Mouse (Mus musculus): ENCODE measurements around the gene Mtcl1. TPM values are rescaled to one million over a fixed set of nuclear protein-coding genes. Genes with fewer than 3 reads are reported as not detected.

The Mtcl1 gene
- polyA plus RNA-seq, 1 experiment = 91.0 TPM

DNA sequence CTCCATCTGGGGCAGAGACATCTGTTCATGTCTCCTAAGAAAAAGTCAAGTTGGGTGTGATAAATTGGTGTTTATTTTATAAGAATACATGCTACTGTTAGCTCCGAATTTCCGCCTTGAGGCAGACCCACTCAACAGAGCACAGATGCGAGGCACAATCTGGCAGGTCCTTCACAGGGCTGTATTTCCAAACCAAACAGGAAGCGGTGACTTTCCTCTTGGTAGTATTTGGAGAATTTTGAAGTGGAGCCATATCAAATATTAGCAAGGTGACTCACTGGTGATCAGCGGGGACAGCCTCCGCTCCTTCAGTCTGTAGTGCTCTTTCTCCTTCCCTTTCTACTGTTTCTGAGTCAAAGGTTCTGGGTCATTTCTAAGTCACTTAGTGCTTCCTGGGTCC, 97.3 kb downstream of the Mtcl1 start:
- H3K9ac ChIP-seq (ENCODE audit: low read depth, poor library complexity, severe bottlenecking) = no peak overlapping the region
- H3K27me3 ChIP-seq (ENCODE audit: control insufficient read depth, insufficient read depth, low read length, poor library complexity, severe bottlenecking) = no peaks in the 10 kb centered on the region
- no peaks in the 10 kb centered on the region for H3K4me1 ChIP-seq (ENCODE audit: control insufficient read depth, insufficient read depth, low read length)
- H3K4me3 ChIP-seq (ENCODE audit: low read depth, low read length) = no peak overlapping the region
- TF ChIP-seq POLR2A (IDR thresholded peaks at IDR 0.05; ENCODE audit: insufficient read depth, low read length) (no peak), EP300 (IDR thresholded peaks at IDR 0.05; ENCODE audit: insufficient read depth, low read depth, low read length) (no peak), CTCF (IDR thresholded peaks at IDR 0.05; ENCODE audit: low read depth, low read length) (no peak)
- H3K9me3 ChIP-seq (replicated peaks; ENCODE audit: control insufficient read depth, insufficient read depth, low read length, poor library complexity, severe bottlenecking) = no peaks in the 10 kb centered on the region
- peaks cover 47% of the 10 kb centered on the region for H3K36me3 ChIP-seq (ENCODE audit: control insufficient read depth, insufficient read depth, low read length, poor library complexity, severe bottlenecking)
- H3K27ac ChIP-seq (ENCODE audit: insufficient read depth, low read length) = no peak overlapping the region

DNA sequence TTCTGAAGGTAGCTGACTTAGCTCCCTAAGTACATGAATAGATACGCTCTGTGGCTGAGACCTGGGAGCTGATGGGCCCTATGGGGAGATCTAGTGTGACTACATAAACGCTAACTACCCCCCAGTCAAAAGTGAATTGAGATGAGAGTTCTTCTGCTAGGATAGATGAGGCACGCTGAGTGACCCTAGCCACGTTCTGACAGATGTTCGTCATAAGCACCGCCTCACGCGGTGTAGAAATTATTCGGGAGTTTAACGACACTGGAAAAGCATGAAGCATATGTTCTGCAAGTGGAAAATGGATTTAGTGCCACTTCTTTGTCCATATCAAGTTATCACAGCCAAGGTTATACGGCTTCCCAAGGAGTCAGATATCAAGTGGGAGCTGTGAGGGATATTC, 98.9 kb downstream of the Mtcl1 start:
- Histone ChIP-seq H3K4me1 (ENCODE audit: control insufficient read depth, insufficient read depth, low read length) (no peaks in the 10 kb centered on the region), H3K4me3 (ENCODE audit: low read depth, low read length) (no peak overlapping the region), H3K9me3 (replicated peaks; ENCODE audit: control insufficient read depth, insufficient read depth, low read length, poor library complexity, severe bottlenecking) (no peaks in the 10 kb centered on the region), H3K36me3 (ENCODE audit: control insufficient read depth, insufficient read depth, low read length, poor library complexity, severe bottlenecking) (peaks cover 44% of the 10 kb centered on the region), H3K27me3 (ENCODE audit: control insufficient read depth, insufficient read depth, low read length, poor library complexity, severe bottlenecking) (no peaks in the 10 kb centered on the region), H3K9ac (ENCODE audit: low read depth, poor library complexity, severe bottlenecking) (no peak overlapping the region), H3K27ac (ENCODE audit: insufficient read depth, low read length) (no peak overlapping the region)
- no peak for TF ChIP-seq CTCF (IDR thresholded peaks at IDR 0.05; ENCODE audit: low read depth, low read length)
- no peak for TF ChIP-seq POLR2A (IDR thresholded peaks at IDR 0.05; ENCODE audit: insufficient read depth, low read length)
- TF ChIP-seq EP300 (IDR thresholded peaks at IDR 0.05; ENCODE audit: insufficient read depth, low read depth, low read length) = no peak

- Histone ChIP-seq H3K4me3 (ENCODE audit: low read depth, low read length) (no peak overlapping the region), H3K27me3 (ENCODE audit: control insufficient read depth, insufficient read depth, low read length, poor library complexity, severe bottlenecking) (no peaks in the 10 kb centered on the region), H3K36me3 (ENCODE audit: control insufficient read depth, insufficient read depth, low read length, poor library complexity, severe bottlenecking) (peaks cover 40% of the 10 kb centered on the region), H3K27ac (ENCODE audit: insufficient read depth, low read length) (no peak overlapping the region), H3K4me1 (ENCODE audit: control insufficient read depth, insufficient read depth, low read length) (no peaks in the 10 kb centered on the region), H3K9me3 (replicated peaks; ENCODE audit: control insufficient read depth, insufficient read depth, low read length, poor library complexity, severe bottlenecking) (no peaks in the 10 kb centered on the region), H3K9ac (ENCODE audit: low read depth, poor library complexity, severe bottlenecking) (no peak overlapping the region)
- no peak for TF ChIP-seq POLR2A (IDR thresholded peaks at IDR 0.05; ENCODE audit: insufficient read depth, low read length)
- TF ChIP-seq CTCF (IDR thresholded peaks at IDR 0.05; ENCODE audit: low read depth, low read length) = no peak
- no peak for TF ChIP-seq EP300 (IDR thresholded peaks at IDR 0.05; ENCODE audit: insufficient read depth, low read depth, low read length)
Observed at GRCm38 (mm10) chr17:66350127-66350526, 99.4 kb downstream of the Mtcl1 start.

DNA sequence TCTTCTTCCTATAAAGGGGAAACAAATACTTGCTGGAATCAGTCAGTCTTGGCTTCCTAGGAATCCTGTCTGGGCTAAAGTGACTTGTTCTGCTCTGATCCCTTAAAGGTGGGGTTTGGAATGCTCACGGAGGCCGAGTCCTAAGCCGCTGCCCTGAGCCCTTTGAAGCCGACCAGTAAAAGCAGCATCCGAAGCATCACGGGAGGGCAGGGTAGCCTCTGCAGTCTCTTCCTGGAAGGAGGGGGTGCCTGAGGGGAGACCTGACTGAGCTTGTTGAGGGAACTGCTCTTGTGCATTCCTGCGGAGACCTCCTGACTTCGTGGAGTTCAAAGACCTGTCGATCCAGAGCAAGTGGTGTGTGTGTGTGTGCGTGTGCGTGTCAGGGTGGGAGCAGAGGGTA, 103.2 kb downstream of the Mtcl1 start:
- Histone ChIP-seq H3K36me3 (ENCODE audit: control insufficient read depth, insufficient read depth, low read length, poor library complexity, severe bottlenecking) (peaks cover 22% of the 10 kb centered on the region), H3K9ac (ENCODE audit: low read depth, poor library complexity, severe bottlenecking) (no peak overlapping the region), H3K9me3 (replicated peaks; ENCODE audit: control insufficient read depth, insufficient read depth, low read length, poor library complexity, severe bottlenecking) (no peaks in the 10 kb centered on the region), H3K27ac (ENCODE audit: insufficient read depth, low read length) (peak overlapping the region; percentile 42; the same call in 1 of the 2 replicates), H3K27me3 (ENCODE audit: control insufficient read depth, insufficient read depth, low read length, poor library complexity, severe bottlenecking) (no peaks in the 10 kb centered on the region), H3K4me1 (ENCODE audit: control insufficient read depth, insufficient read depth, low read length) (no peaks in the 10 kb centered on the region), H3K4me3 (ENCODE audit: low read depth, low read length) (no peak overlapping the region)
- TF ChIP-seq EP300 (IDR thresholded peaks at IDR 0.05; ENCODE audit: insufficient read depth, low read depth, low read length) (no peak), POLR2A (IDR thresholded peaks at IDR 0.05; ENCODE audit: insufficient read depth, low read length) (no peak), CTCF (IDR thresholded peaks at IDR 0.05; ENCODE audit: low read depth, low read length) (no peak)

GRCm38 (mm10) chr17:66345680-66346079, 103.9 kb downstream of the Mtcl1 start:
- no peaks in the 10 kb centered on the region for H3K9me3 ChIP-seq (replicated peaks; ENCODE audit: control insufficient read depth, insufficient read depth, low read length, poor library complexity, severe bottlenecking)
- no peak overlapping the region for H3K4me3 ChIP-seq (ENCODE audit: low read depth, low read length)
- no peak for TF ChIP-seq EP300 (IDR thresholded peaks at IDR 0.05; ENCODE audit: insufficient read depth, low read depth, low read length)
- no peak for TF ChIP-seq POLR2A (IDR thresholded peaks at IDR 0.05; ENCODE audit: insufficient read depth, low read length)
- no peak for TF ChIP-seq CTCF (IDR thresholded peaks at IDR 0.05; ENCODE audit: low read depth, low read length)
- peaks cover 16% of the 10 kb centered on the region for H3K36me3 ChIP-seq (ENCODE audit: control insufficient read depth, insufficient read depth, low read length, poor library complexity, severe bottlenecking)
- no peak overlapping the region for H3K9ac ChIP-seq (ENCODE audit: low read depth, poor library complexity, severe bottlenecking)
- no peaks in the 10 kb centered on the region for H3K27me3 ChIP-seq (ENCODE audit: control insufficient read depth, insufficient read depth, low read length, poor library complexity, severe bottlenecking)
- peak overlapping the region; percentile 42; the same call in 1 of the 2 replicates for H3K27ac ChIP-seq (ENCODE audit: insufficient read depth, low read length)
- peaks cover under 1% of the 10 kb centered on the region for H3K4me1 ChIP-seq (ENCODE audit: control insufficient read depth, insufficient read depth, low read length)

- no peaks in the 10 kb centered on the region for H3K27me3 ChIP-seq (ENCODE audit: control insufficient read depth, insufficient read depth, low read length, poor library complexity, severe bottlenecking)
- TF ChIP-seq CTCF (IDR thresholded peaks at IDR 0.05; ENCODE audit: low read depth, low read length) = no peak
- no peak for TF ChIP-seq POLR2A (IDR thresholded peaks at IDR 0.05; ENCODE audit: insufficient read depth, low read length)
- TF ChIP-seq EP300 (IDR thresholded peaks at IDR 0.05; ENCODE audit: insufficient read depth, low read depth, low read length) = no peak
- no peak overlapping the region for H3K4me3 ChIP-seq (ENCODE audit: low read depth, low read length)
- peaks cover 12% of the 10 kb centered on the region for H3K4me1 ChIP-seq (ENCODE audit: control insufficient read depth, insufficient read depth, low read length)
- no peak overlapping the region for H3K9ac ChIP-seq (ENCODE audit: low read depth, poor library complexity, severe bottlenecking)
- no peak overlapping the region for H3K27ac ChIP-seq (ENCODE audit: insufficient read depth, low read length)
- H3K36me3 ChIP-seq (ENCODE audit: control insufficient read depth, insufficient read depth, low read length, poor library complexity, severe bottlenecking) = peaks cover 4% of the 10 kb centered on the region
- H3K9me3 ChIP-seq (replicated peaks; ENCODE audit: control insufficient read depth, insufficient read depth, low read length, poor library complexity, severe bottlenecking) = no peaks in the 10 kb centered on the region
Observed at GRCm38 (mm10) chr17:66342932-66343331, 106.6 kb downstream of the Mtcl1 start.

All from ES-Bruce4 (cell line).